ENCODE assay signal across 35 mouse cellular contexts in the genomic region with DNA sequence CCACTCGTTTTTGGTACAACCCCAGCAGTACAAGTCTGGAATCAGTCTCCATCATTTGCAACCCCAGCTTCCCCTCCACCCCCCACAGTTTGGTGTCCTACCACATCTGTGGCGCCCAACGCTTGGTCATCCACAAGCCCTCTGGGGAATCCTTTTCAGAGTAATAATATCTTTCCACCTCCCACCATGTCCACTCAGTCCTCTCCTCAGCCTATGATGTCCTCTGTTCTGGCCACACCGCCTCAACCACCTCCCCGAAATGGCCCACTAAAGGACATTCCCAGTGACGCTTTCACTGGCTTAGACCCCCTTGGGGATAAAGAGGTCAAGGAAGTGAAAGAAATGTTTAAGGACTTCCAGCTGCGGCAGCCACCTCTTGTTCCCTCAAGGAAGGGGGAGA. TPM values are rescaled to one million over a fixed set of nuclear protein-coding genes. Genes with fewer than 3 reads are reported as not detected.
"Had no signal": no experiment of that assay in that cellular context is flagged by ENCODE, and none has a peak within 500 bp of the region (broad histone marks: within the 10 kb centered on the region; RNA-seq: fewer than 3 reads in every experiment).

No protein-coding gene starts in this region.

- H3K4me1 ChIP-seq: heart, embryonic 10.5 days; heart, embryonic 13.5 days; heart, embryonic 15.5 days; hindbrain, embryonic 13.5 days; hindbrain, embryonic 15.5 days; limb, embryonic 13.5 days; limb, embryonic 15.5 days; liver, embryonic 12.5 days had no signal

- H3K27me3 ChIP-seq: heart, embryonic 13.5 days; heart, embryonic 15.5 days; hindbrain, embryonic 13.5 days; hindbrain, embryonic 15.5 days; limb, embryonic 13.5 days; limb, embryonic 15.5 days; liver, embryonic 12.5 days had no signal

- H3K9me3 ChIP-seq: heart, embryonic 13.5 days; heart, embryonic 15.5 days; hindbrain, embryonic 13.5 days; hindbrain, embryonic 15.5 days; limb, embryonic 13.5 days; limb, embryonic 15.5 days had no signal

- ATAC-seq: forebrain, postnatal 0 days; hindbrain, postnatal 0 days; intestine, embryonic 16.5 days; liver, embryonic 12.5 days had no signal

- DNase-seq: forebrain, postnatal 0 days; layer of hippocampus, adult 9-11 months had no signal

- H3K27ac ChIP-seq: heart, adult 2 months; heart, embryonic 10.5 days; heart, embryonic 13.5 days; heart, embryonic 15.5 days; hindbrain, embryonic 13.5 days; hindbrain, embryonic 15.5 days; hindbrain, postnatal 0 days; limb, embryonic 13.5 days; limb, embryonic 15.5 days; liver, embryonic 12.5 days; liver, embryonic 14.5 days had no signal

- H3K36me3 ChIP-seq: hindbrain, embryonic 13.5 days; hindbrain, embryonic 15.5 days had no signal

- H3K4me2 ChIP-seq: heart, embryonic 13.5 days; heart, embryonic 15.5 days; hindbrain, embryonic 13.5 days; hindbrain, embryonic 15.5 days; limb, embryonic 13.5 days; limb, embryonic 15.5 days; liver, embryonic 12.5 days had no signal

- H3K9ac ChIP-seq: forebrain, postnatal 0 days; heart, embryonic 13.5 days; heart, embryonic 15.5 days; hindbrain, embryonic 13.5 days; hindbrain, embryonic 15.5 days; limb, embryonic 13.5 days; limb, embryonic 15.5 days; liver, embryonic 12.5 days; liver, embryonic 14.5 days had no signal

- H3K4me3 ChIP-seq: heart, adult 2 months; heart, embryonic 10.5 days; heart, embryonic 13.5 days; heart, embryonic 15.5 days; hindbrain, embryonic 13.5 days; hindbrain, embryonic 15.5 days; limb, embryonic 13.5 days; limb, embryonic 15.5 days; liver, embryonic 12.5 days had no signal

RNA-seq across cellular contexts. Expression of gene C9, which starts 9.8 kb away (rescaled TPM):
- total RNA-seq: forebrain, postnatal 0 days; gastrocnemius, adult 18-20 months; gastrocnemius, adult 8-10 months; gastrocnemius, postnatal 14 days; gastrocnemius, postnatal 36 days; heart, adult 2 months; heart, postnatal 36 days; hematopoietic stem cell, adult 5-6 weeks; hindbrain, postnatal 0 days; layer of hippocampus, adult 18-20 months; layer of hippocampus, adult 8-10 months; layer of hippocampus, postnatal 14 days; layer of hippocampus, postnatal 36 days; left cerebral cortex, adult 18-20 months; left cerebral cortex, adult 8-10 months; left cerebral cortex, postnatal 10 days; left cerebral cortex, postnatal 25 days; left cerebral cortex, postnatal 4 days had no signal
- polyA plus RNA-seq: forebrain, postnatal 0 days; gonadal fat pad, adult 2 months; heart, adult 2 months; heart, embryonic 10.5 days; heart, embryonic 13.5 days; heart, embryonic 15.5 days; heart, postnatal 0 days; hindbrain, embryonic 11.5 days; hindbrain, embryonic 13.5 days; hindbrain, embryonic 15.5 days; hindbrain, postnatal 0 days; kidney, embryonic 16.5 days; large intestine, adult 2 months; limb, embryonic 11.5 days; limb, embryonic 13.5 days; limb, embryonic 15.5 days had no signal
